ENCODE assay signal across 17 mouse cellular contexts in the genomic region with DNA sequence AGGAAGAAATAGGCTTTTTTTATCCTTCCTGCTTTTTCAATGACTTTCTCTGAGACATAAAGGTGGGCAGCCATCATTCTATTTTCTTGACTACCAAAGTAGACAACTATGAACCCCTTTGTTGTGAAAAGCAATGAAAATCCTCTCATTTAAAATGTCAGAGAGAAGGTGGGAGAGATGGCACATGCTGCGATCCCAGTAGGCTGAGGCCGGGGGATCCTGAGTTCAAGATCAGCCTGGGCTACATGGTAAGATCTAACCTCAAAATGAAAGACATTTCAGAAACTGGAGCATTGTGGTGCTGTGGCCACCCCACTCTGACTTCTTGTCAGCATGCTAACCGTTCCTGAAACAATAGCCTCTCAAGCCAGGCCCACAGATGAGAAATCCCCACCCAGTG. TPM values are rescaled to one million over a fixed set of nuclear protein-coding genes. Genes with fewer than 3 reads are reported as not detected.
"Had no signal": no experiment of that assay in that cellular context is flagged by ENCODE, and none has a peak within 500 bp of the region (broad histone marks: within the 10 kb centered on the region; RNA-seq: fewer than 3 reads in every experiment).

No protein-coding gene starts in this region.

- H3K9me3 ChIP-seq: neural tube, embryonic 13.5 days; neural tube, embryonic 15.5 days; stomach, embryonic 15.5 days had no signal

- H3K4me3 ChIP-seq: neural tube, embryonic 13.5 days; neural tube, embryonic 15.5 days; stomach, embryonic 15.5 days had no signal

- DNase-seq: retina, postnatal 1 day; right cerebral cortex, adult 18-20 months; right cerebral cortex, postnatal 14 days; right cerebral cortex, postnatal 25 days; right cerebral cortex, postnatal 4 days; spleen, adult 18-20 months; thymus, adult 18-20 months; thymus, adult 2 months; thymus, postnatal 14 days; thymus, postnatal 25 days; thymus, postnatal 36 days; thymus, postnatal 4 days had no signal

- H3K4me2 ChIP-seq: neural tube, embryonic 13.5 days; neural tube, embryonic 15.5 days; stomach, embryonic 15.5 days had no signal

- H3K9ac ChIP-seq: neural tube, embryonic 13.5 days; neural tube, embryonic 15.5 days; stomach, embryonic 15.5 days had no signal

- H3K36me3 ChIP-seq: neural tube, embryonic 13.5 days; neural tube, embryonic 15.5 days; stomach, embryonic 15.5 days had no signal

- H3K27ac ChIP-seq: neural tube, embryonic 13.5 days; neural tube, embryonic 15.5 days; stomach, embryonic 15.5 days; stomach, postnatal 0 days had no signal

RNA-seq across cellular contexts. Expression of gene Nr4a2, which starts 23.6 kb away (rescaled TPM):
- total RNA-seq: neutrophil, adult 5-6 weeks had no signal
